Mouse (Mus musculus) gastrocnemius, adult 2 months (tissue): ENCODE data around the gene Colq. TPM values are rescaled to one million over a fixed set of nuclear protein-coding genes. Genes with fewer than 3 reads are reported as not detected.
A peak's percentile ranks its signal among the peaks of the same experiment; 100 is the strongest.
"Not testable (repeated sequence)": the region's sequence is repeated elsewhere in the genome, so short reads cannot be mapped to it uniquely, and the experiment has no call there.

Experiments
- DNase-seq: peaks from one replicate; pipeline ENCODE4 v3.0.0; 2022
- H3K27ac ChIP-seq: fragments of 200-600 bp; 2 replicates; pipeline ENCODE4 v1.8.1; 2022; ENCODE audit warnings: mild to moderate bottlenecking
- H3K4me3 ChIP-seq: fragments of 200-600 bp; 2 replicates; pipeline ENCODE4 v1.8.1; 2022; ENCODE audit warnings: mild to moderate bottlenecking, moderate library complexity
- CTCF ChIP-seq: fragments of 200-600 bp; IDR thresholded peaks from 2 replicates; pipeline ENCODE4 v1.8.1; 2022; ENCODE audit warnings: antibody characterized with exemption, mild to moderate bottlenecking, moderate library complexity
- intact Hi-C: fragments of 180-260 bp; cut with DNase I; formaldehyde crosslinking; loops from one replicate; pipeline ENCODE4 v1.15.1; 2025
- long read RNA-seq, 2 experiments: library from polyadenylated mRNA; stranded (forward); transcript quantifications; one replicate each; pipeline ENCODE4 v2.0.0; 2021
- total RNA-seq, 2 experiments: library from RNA; stranded (reverse); gene quantifications; 2 replicates each; pipeline ENCODE4 v1.2.3; 2021

The Colq gene
- total RNA-seq: 1 to 10 TPM; 5.8 to 7.5 TPM
- long read RNA-seq, experiment 1, transcript Colq-201 (17 exons, 2,837 nt): major isoform, 14 of 25 reads
- long read RNA-seq, experiment 1, transcript Colq-205 (17 exons, 2,867 nt): minor isoform, 9 of 25 reads
- long read RNA-seq, experiment 1, partial matches to known transcripts: 0 of 25 reads
- long read RNA-seq, experiment 1, other reads (novel, unspliced or antisense): 2 of 25 reads
- long read RNA-seq, experiment 2, transcript Colq-201 (17 exons, 2,837 nt): major isoform, 16 of 41 reads
- long read RNA-seq, experiment 2, transcript Colq-205 (17 exons, 2,867 nt): minor isoform, 15 of 41 reads
- long read RNA-seq, experiment 2, partial matches to known transcripts: 6 of 41 reads
- long read RNA-seq, experiment 2, other reads (novel, unspliced or antisense): 4 of 41 reads

- TF ChIP-seq CTCF: no peak
- intact Hi-C loops: no loop called here
- Histone ChIP-seq H3K4me3 (no peak within 1 kb of the TSS), H3K27ac (no peak within 1 kb of the TSS)
- no peak for DNase-seq
Measured at GRCm38 (mm10) chr14:31591243-31591642, at the start of gene Colq. TSS of gene Colq (minus strand) at chr14:31591343.

- no peak for TF ChIP-seq CTCF
- DNase-seq: peak; percentile 36
- Histone ChIP-seq H3K4me3 (peak within 1 kb of the TSS; percentile 75), H3K27ac (peak within 1 kb of the TSS; percentile 94)
- intact Hi-C loops: no loop called here
Measured at GRCm38 (mm10) chr14:31640346-31640889, 49.3 kb upstream of the Colq start, which contains the start of gene Gm49387. TSS of gene Gm49387 (minus strand) at chr14:31640878.

- no peak for DNase-seq
- intact Hi-C loops: no loop called here
- Histone ChIP-seq H3K4me3 (no peak overlapping the region), H3K27ac (no peak overlapping the region)
- no peak for TF ChIP-seq CTCF
Measured at GRCm38 (mm10) chr14:31630677-31631076, 39.5 kb upstream of the Colq start.

GRCm38 (mm10) chr14:31622748-31623147 lies 31.6 kb upstream of the Colq start:
- TF ChIP-seq CTCF: no peak
- DNase-seq: no peak
- Histone ChIP-seq H3K27ac (no peak overlapping the region), H3K4me3 (no peak overlapping the region)
- intact Hi-C loops: no loop called here

GRCm38 (mm10) chr14:31620591-31621223 lies 29.6 kb upstream of the Colq start:
- Histone ChIP-seq H3K27ac (no peak overlapping the region), H3K4me3 (no peak overlapping the region)
- TF ChIP-seq CTCF: no peak
- DNase-seq: no peak
- intact Hi-C loops: no loop called here

- intact Hi-C loops: no loop called here
- no peak for DNase-seq
- no peak overlapping the region for H3K4me3 ChIP-seq
- no peak overlapping the region for H3K27ac ChIP-seq
- no peak for TF ChIP-seq CTCF
Measured at GRCm38 (mm10) chr14:31617997-31618396, 26.9 kb upstream of the Colq start.

GRCm38 (mm10) chr14:31617204-31617603 lies 26.1 kb upstream of the Colq start:
- TF ChIP-seq CTCF: no peak
- intact Hi-C loops: no loop called here
- Histone ChIP-seq H3K4me3 (no peak overlapping the region), H3K27ac (no peak overlapping the region)
- no peak for DNase-seq

- intact Hi-C loops: no loop called here
- no peak for DNase-seq
- Histone ChIP-seq H3K27ac (no peak overlapping the region), H3K4me3 (no peak overlapping the region)
- TF ChIP-seq CTCF: no peak
Measured at GRCm38 (mm10) chr14:31613671-31614070, 22.5 kb upstream of the Colq start.

GRCm38 (mm10) chr14:31611986-31612385 lies 20.8 kb upstream of the Colq start:
- no peak overlapping the region for H3K27ac ChIP-seq
- TF ChIP-seq CTCF: peak; percentile 13; the same call in 1 of the 2 replicates
- intact Hi-C loops: no loop called here
- no peak for DNase-seq
- H3K4me3 ChIP-seq: no peak overlapping the region

GRCm38 (mm10) chr14:31605514-31605913 lies 14.4 kb upstream of the Colq start:
- no peak for DNase-seq
- Histone ChIP-seq H3K4me3 (no peak overlapping the region), H3K27ac (no peak overlapping the region)
- intact Hi-C loops: loop anchor here (1.0 kb wide), 1 partner anchor 86 kb away; no protein-coding TSS in a partner anchor
- TF ChIP-seq CTCF: peak; percentile 43; the same call in 1 of the 2 replicates

- DNase-seq: no peak
- TF ChIP-seq CTCF: peak; percentile 70
- no peak overlapping the region for H3K27ac ChIP-seq
- no peak overlapping the region for H3K4me3 ChIP-seq
- intact Hi-C loops: loop anchor here (1.0 kb wide), 1 partner anchor 86 kb away; no protein-coding TSS in a partner anchor
Measured at GRCm38 (mm10) chr14:31604916-31605315, 13.8 kb upstream of the Colq start.

GRCm38 (mm10) chr14:31602616-31602979 lies 11.5 kb upstream of the Colq start:
- intact Hi-C loops, H3K4me3 ChIP-seq, H3K27ac ChIP-seq, DNase-seq: not testable (repeated sequence)
